ENCODE assay signal across 19 mouse cellular contexts in the genomic region with DNA sequence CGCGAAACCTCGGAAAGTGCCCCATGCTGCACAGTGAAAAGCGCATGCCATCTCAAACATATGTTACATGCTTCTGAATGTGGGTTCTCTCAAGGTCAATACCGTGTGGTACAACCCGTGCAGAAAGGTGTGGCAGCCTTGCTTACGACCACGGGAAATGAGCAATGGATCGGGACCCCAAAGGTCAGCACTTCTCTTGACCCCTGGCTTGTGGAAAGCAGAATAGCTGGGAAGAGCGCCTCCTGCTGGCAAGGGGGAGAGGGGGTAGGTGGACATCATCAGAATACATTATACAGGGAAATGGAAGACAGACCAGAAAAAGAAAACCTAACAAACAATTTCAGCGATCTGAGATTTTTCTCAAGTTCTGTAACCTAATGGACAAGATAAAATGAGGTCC. TPM values are rescaled to one million over a fixed set of nuclear protein-coding genes. Genes with fewer than 3 reads are reported as not detected.
DNase-seq lines count a peak whose midpoint lies in the region; ATAC-seq and TF ChIP-seq lines count a peak whose summit lies in the region.
"Had no signal": no experiment of that assay in that cellular context is flagged by ENCODE, and none has a peak within 500 bp of the region (broad histone marks: within the 10 kb centered on the region; RNA-seq: fewer than 3 reads in every experiment).

No protein-coding gene starts in this region.

- no peaks in the 10 kb centered on the region for H3K4me1 ChIP-seq in kidney, adult 2 months (ENCODE audit: control insufficient read depth, insufficient read depth, low read length)
- H3K4me1 ChIP-seq in lung, postnatal 0 days (ENCODE audit: insufficient read depth, low read depth, low read length), result no peaks in the 10 kb centered on the region
- H3K4me1 ChIP-seq in stomach, postnatal 0 days (replicated peaks; ENCODE audit: control insufficient read depth, insufficient read depth), result no peaks in the 10 kb centered on the region
- H3K4me1 ChIP-seq: forebrain, embryonic 13.5 days; heart, embryonic 15.5 days; intestine, embryonic 15.5 days; limb, embryonic 12.5 days had no signal

- TF ChIP-seq POLR2A in kidney, adult 2 months (IDR thresholded peaks at IDR 0.05; ENCODE audit: low read depth, low read length), result no peak

- no peaks in the 10 kb centered on the region for H3K27me3 ChIP-seq in kidney, adult 2 months (replicated peaks; ENCODE audit: control insufficient read depth, insufficient read depth, low read length)
- no peaks in the 10 kb centered on the region for H3K27me3 ChIP-seq in lung, postnatal 0 days (replicated peaks; ENCODE audit: insufficient read depth, low read length)
- H3K27me3 ChIP-seq in stomach, postnatal 0 days (ENCODE audit: control insufficient read depth, insufficient read depth, low read length), result no peaks in the 10 kb centered on the region
- H3K27me3 ChIP-seq: forebrain, embryonic 13.5 days; heart, embryonic 15.5 days; intestine, embryonic 15.5 days; limb, embryonic 12.5 days had no signal

- WGBS in kidney, adult 2 months, result 87% methylated on average over 11 of the region's 11 CpGs
- 86% methylated on average over 11 of the region's 11 CpGs for WGBS in lung, postnatal 0 days
- WGBS in stomach, postnatal 0 days, result 90% methylated on average over 11 of the region's 11 CpGs

- ATAC-seq in lung, postnatal 0 days, result no peak
- no peak for ATAC-seq in stomach, postnatal 0 days (ENCODE audit: low FRiP score, low TSS enrichment)
- ATAC-seq in erythroblast, adult 5-6 weeks (replicated peaks; ENCODE audit: low FRiP score, poor library complexity, severe bottlenecking), result no peak
- ATAC-seq: forebrain, embryonic 13.5 days; intestine, embryonic 15.5 days had no signal

- H3K36me3 ChIP-seq in kidney, adult 2 months (ENCODE audit: control insufficient read depth, insufficient read depth, low read length), result no peaks in the 10 kb centered on the region
- H3K36me3 ChIP-seq in lung, postnatal 0 days (ENCODE audit: insufficient read depth, low read length), result no peaks in the 10 kb centered on the region
- H3K36me3 ChIP-seq in stomach, postnatal 0 days (ENCODE audit: control insufficient read depth, insufficient read depth, low read length), result no peaks in the 10 kb centered on the region
- H3K36me3 ChIP-seq: heart, embryonic 15.5 days; intestine, embryonic 15.5 days; limb, embryonic 12.5 days had no signal

- no peak overlapping the region for H3K9ac ChIP-seq in lung, postnatal 0 days (replicated peaks; ENCODE audit: low read depth)
- no peak overlapping the region for H3K9ac ChIP-seq in stomach, postnatal 0 days (ENCODE audit: low read length)
- H3K9ac ChIP-seq: forebrain, embryonic 13.5 days; heart, embryonic 15.5 days; intestine, embryonic 15.5 days; limb, embryonic 12.5 days had no signal

- no peak for TF ChIP-seq EP300 in lung, postnatal 0 days (IDR thresholded peaks at IDR 0.05)
- no peak for TF ChIP-seq EP300 in stomach, postnatal 0 days (optimal IDR thresholded peaks at IDR 0.05)

- H3K4me3 ChIP-seq in kidney, adult 2 months (ENCODE audit: insufficient read depth, low read depth, low read length), result no peak overlapping the region
- no peak overlapping the region for H3K4me3 ChIP-seq in lung, postnatal 0 days (ENCODE audit: low read depth, low read length)
- no peak overlapping the region for H3K4me3 ChIP-seq in stomach, postnatal 0 days (ENCODE audit: low read depth, low read length)
- H3K4me3 ChIP-seq: forebrain, embryonic 13.5 days; heart, embryonic 15.5 days; intestine, embryonic 15.5 days; limb, embryonic 12.5 days had no signal

- H3K4me2 ChIP-seq in lung, postnatal 0 days (replicated peaks; ENCODE audit: low read depth, low read length), result no peak overlapping the region
- H3K4me2 ChIP-seq in stomach, postnatal 0 days (replicated peaks; ENCODE audit: low read depth), result no peak overlapping the region
- H3K4me2 ChIP-seq: forebrain, embryonic 13.5 days; heart, embryonic 15.5 days; intestine, embryonic 15.5 days; limb, embryonic 12.5 days had no signal

- H3K9me3 ChIP-seq in lung, postnatal 0 days (ENCODE audit: low read length), result no peaks in the 10 kb centered on the region
- H3K9me3 ChIP-seq in stomach, postnatal 0 days (ENCODE audit: control insufficient read depth, low read length), result no peaks in the 10 kb centered on the region
- H3K9me3 ChIP-seq: heart, embryonic 15.5 days; intestine, embryonic 15.5 days had no signal

- no peak for DNase-seq in kidney, adult 2 months
- DNase-seq in kidney, postnatal 25 days, result no peak
- DNase-seq in lung, postnatal 0 days (ENCODE audit: low spot score), result no peak
- DNase-seq in lung, adult 18-20 months, result no peak
- DNase-seq in ES-CJ7 (ENCODE audit: low read depth, low spot score), result peak; percentile 66
- DNase-seq in stomach, postnatal 0 days (ENCODE audit: low spot score), result no peak
- DNase-seq: adrenal gland, adult 2 months; cerebellum, adult 9-11 months; embryo, embryonic 11 days; heart, adult 11 months; kidney, postnatal 36 days; layer of hippocampus, postnatal 36 days; lung, postnatal 10 days; thymus, postnatal 36 days had no signal

- H3K27ac ChIP-seq in kidney, adult 2 months (ENCODE audit: insufficient read depth, low read depth, low read length), result no peak overlapping the region
- H3K27ac ChIP-seq in lung, postnatal 0 days (ENCODE audit: low read length), result no peak overlapping the region
- H3K27ac ChIP-seq in stomach, postnatal 0 days (replicated peaks), result no peak overlapping the region
- H3K27ac ChIP-seq: forebrain, embryonic 13.5 days; heart, embryonic 15.5 days; intestine, embryonic 15.5 days; limb, embryonic 12.5 days had no signal

- peak; percentile 37; the same call in 1 of the 2 replicates for TF ChIP-seq CTCF in kidney, adult 2 months (conservative IDR thresholded peaks at IDR 0.05; ENCODE audit: insufficient read depth, insufficient read length, low read depth, low read length)
- TF ChIP-seq CTCF in lung, postnatal 0 days (IDR thresholded peaks at IDR 0.05), result peak; percentile 46
- peak; percentile 31 for TF ChIP-seq CTCF in stomach, postnatal 0 days (IDR thresholded peaks at IDR 0.05; ENCODE audit: low read depth)

RNA-seq across cellular contexts. Expression of gene Tbc1d8, which starts 19.2 kb away (rescaled TPM):
- polyA plus RNA-seq in kidney, adult 2 months (2012; rRNA removed), result 5.1 and 5.2 TPM in 2 replicates
- 14.5 and 18.0 TPM in 2 replicates for polyA plus RNA-seq in lung, postnatal 0 days (2015; fragmentation: Nextera tagmentation; extraction: Ambion mirVana)
- 5.3 and 7.3 TPM in 2 replicates for polyA plus RNA-seq in stomach, postnatal 0 days (2015; fragmentation: Nextera tagmentation; extraction: Ambion mirVana)
- total RNA-seq in erythroblast, adult 5-6 weeks (2015; ENCODE audit: low replicate concordance), result 29.5 and 36.5 TPM in 2 replicates
- total RNA-seq in erythroblast, adult 5-6 weeks (2017; ENCODE audit: low replicate concordance), result 9.6 and 12.0 TPM in 2 replicates

RNA-seq across cellular contexts. Expression of gene Cnot11, which starts 37.0 kb away (rescaled TPM):
- polyA plus RNA-seq in kidney, adult 2 months (2012; rRNA removed), result 18.2 and 20.8 TPM in 2 replicates
- 10.0 and 10.7 TPM in 2 replicates for polyA plus RNA-seq in lung, postnatal 0 days (2015; fragmentation: Nextera tagmentation; extraction: Ambion mirVana)
- polyA plus RNA-seq in stomach, postnatal 0 days (2015; fragmentation: Nextera tagmentation; extraction: Ambion mirVana), result 11.1 and 12.3 TPM in 2 replicates
- 4.0 and 7.9 TPM in 2 replicates for total RNA-seq in erythroblast, adult 5-6 weeks (2015; ENCODE audit: low replicate concordance)
- total RNA-seq in erythroblast, adult 5-6 weeks (2017; ENCODE audit: low replicate concordance), result 4.1 and 9.5 TPM in 2 replicates
